ENCODE assay signal across 15 mouse cellular contexts in the genomic region with DNA sequence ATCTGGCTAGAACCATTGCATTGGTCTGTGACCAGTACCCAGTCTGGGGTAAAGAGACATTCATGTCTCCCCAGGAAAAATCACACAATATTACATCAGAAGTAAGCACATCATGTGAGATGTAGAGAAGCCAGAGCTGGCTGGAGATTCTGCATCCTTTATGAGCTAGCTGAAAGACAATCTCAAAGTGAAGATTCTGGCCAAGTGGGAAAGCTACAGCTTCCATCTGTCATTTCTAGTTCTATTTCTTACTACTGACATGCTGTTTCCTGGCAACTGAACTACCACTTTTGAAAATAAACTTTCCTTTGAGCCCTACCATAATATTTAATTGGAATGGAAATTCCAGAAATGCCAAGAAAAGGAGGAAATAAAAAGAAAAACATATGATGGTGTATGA.
DNase-seq lines count a peak whose midpoint lies in the region; ATAC-seq and TF ChIP-seq lines count a peak whose summit lies in the region.
"Had no signal": no experiment of that assay in that cellular context is flagged by ENCODE, and none has a peak within 500 bp of the region (broad histone marks: within the 10 kb centered on the region; RNA-seq: fewer than 3 reads in every experiment).

No protein-coding gene starts in this region.

- H3K36me3 ChIP-seq in hindbrain, postnatal 0 days (ENCODE audit: insufficient read depth, low read length): no peaks in the 10 kb centered on the region
- no peaks in the 10 kb centered on the region for H3K36me3 ChIP-seq in hindbrain, embryonic 10.5 days
- H3K36me3 ChIP-seq in forebrain, embryonic 16.5 days (ENCODE audit: control insufficient read depth, insufficient read depth): no peaks in the 10 kb centered on the region
- no peaks in the 10 kb centered on the region for H3K36me3 ChIP-seq in heart, embryonic 10.5 days
- H3K36me3 ChIP-seq: hindbrain, embryonic 15.5 days had no signal

- no peak overlapping the region for H3K4me3 ChIP-seq in hindbrain, postnatal 0 days (ENCODE audit: low read length)
- H3K4me3 ChIP-seq in hindbrain, embryonic 10.5 days: no peak overlapping the region
- H3K4me3 ChIP-seq in forebrain, embryonic 16.5 days (replicated peaks; ENCODE audit: low read length): no peak overlapping the region
- H3K4me3 ChIP-seq in heart, embryonic 10.5 days: no peak overlapping the region
- H3K4me3 ChIP-seq: hindbrain, embryonic 15.5 days had no signal

- TF ChIP-seq CTCF in hindbrain, postnatal 0 days (IDR thresholded peaks at IDR 0.05; ENCODE audit: low read depth): no peak

- H3K9me3 ChIP-seq in hindbrain, postnatal 0 days (ENCODE audit: low read length): no peaks in the 10 kb centered on the region
- no peaks in the 10 kb centered on the region for H3K9me3 ChIP-seq in hindbrain, embryonic 10.5 days
- no peaks in the 10 kb centered on the region for H3K9me3 ChIP-seq in forebrain, embryonic 16.5 days (ENCODE audit: control insufficient read depth, low read length)
- no peaks in the 10 kb centered on the region for H3K9me3 ChIP-seq in heart, embryonic 10.5 days
- H3K9me3 ChIP-seq: hindbrain, embryonic 15.5 days had no signal

- no peaks in the 10 kb centered on the region for H3K27me3 ChIP-seq in hindbrain, postnatal 0 days (ENCODE audit: insufficient read depth, low read length)
- H3K27me3 ChIP-seq in hindbrain, embryonic 10.5 days (ENCODE audit: insufficient read depth, poor library complexity, severe bottlenecking): no peaks in the 10 kb centered on the region
- H3K27me3 ChIP-seq in forebrain, embryonic 16.5 days (replicated peaks; ENCODE audit: control insufficient read depth, insufficient read depth, low read length): no peaks in the 10 kb centered on the region
- no peaks in the 10 kb centered on the region for H3K27me3 ChIP-seq in heart, embryonic 10.5 days (ENCODE audit: insufficient read depth, poor library complexity, severe bottlenecking)
- H3K27me3 ChIP-seq: CH12.LX; hindbrain, embryonic 15.5 days had no signal

- no peak overlapping the region for H3K4me2 ChIP-seq in hindbrain, postnatal 0 days (ENCODE audit: low read depth, low read length)
- H3K4me2 ChIP-seq in forebrain, embryonic 16.5 days (ENCODE audit: low read length): no peak overlapping the region
- H3K4me2 ChIP-seq: hindbrain, embryonic 15.5 days had no signal

- peak; percentile 11 for DNase-seq in hindbrain, postnatal 0 days (ENCODE audit: low spot score)
- no peak for DNase-seq in hindbrain, embryonic 10.5 days (ENCODE audit: low spot score)
- DNase-seq in right cerebral cortex, adult 2 months (ENCODE audit: low spot score in 2 of 2): peak; percentile 21 to 24
- DNase-seq in right cerebral cortex, postnatal 4 days: no peak
- DNase-seq in telencephalon, adult 2 months (ENCODE audit: low read depth, low spot score): peak; percentile 83
- DNase-seq in heart, embryonic 10.5 days (ENCODE audit: low spot score): no peak
- DNase-seq: cerebellum, adult 9-11 months; kidney, adult 18-20 months; kidney, postnatal 4 days; liver, postnatal 0 days; spleen, adult 18-20 months; thymus, postnatal 36 days had no signal

- ATAC-seq in hindbrain, postnatal 0 days: no peak
- peak; percentile 78 for ATAC-seq in forebrain, embryonic 16.5 days
- ATAC-seq: liver, postnatal 0 days had no signal

- H3K27ac ChIP-seq in hindbrain, postnatal 0 days: no peak overlapping the region
- H3K27ac ChIP-seq in hindbrain, embryonic 10.5 days: no peak overlapping the region
- peak overlapping the region; percentile 49 for H3K27ac ChIP-seq in forebrain, embryonic 16.5 days (ENCODE audit: low read length)
- H3K27ac ChIP-seq in heart, embryonic 10.5 days: no peak overlapping the region
- H3K27ac ChIP-seq: hindbrain, embryonic 15.5 days had no signal

- H3K9ac ChIP-seq in hindbrain, postnatal 0 days (replicated peaks; ENCODE audit: low read length): no peak overlapping the region
- H3K9ac ChIP-seq in forebrain, embryonic 16.5 days (replicated peaks; ENCODE audit: low read depth, low read length): no peak overlapping the region
- H3K9ac ChIP-seq: hindbrain, embryonic 15.5 days; liver, postnatal 0 days had no signal

- no peaks in the 10 kb centered on the region for H3K4me1 ChIP-seq in hindbrain, postnatal 0 days (ENCODE audit: insufficient read depth, low read length)
- no peaks in the 10 kb centered on the region for H3K4me1 ChIP-seq in hindbrain, embryonic 10.5 days (replicated peaks)
- H3K4me1 ChIP-seq in forebrain, embryonic 16.5 days (replicated peaks; ENCODE audit: control insufficient read depth, insufficient read depth, low read length): peaks cover 5% of the 10 kb centered on the region; the same call in 1 of the 2 replicates
- no peaks in the 10 kb centered on the region for H3K4me1 ChIP-seq in heart, embryonic 10.5 days
- H3K4me1 ChIP-seq: hindbrain, embryonic 15.5 days had no signal

Comparison
In these comparisons a context has a peak if more than half of its experiments do, and no peak if none do; other contexts are left out.
1. DNase-seq: peak in hindbrain, postnatal 0 days (single experiment), right cerebral cortex, adult 2 months (2 of 2) and telencephalon, adult 2 months (single experiment); none in hindbrain, embryonic 10.5 days (single experiment), right cerebral cortex, postnatal 4 days (single experiment) and heart, embryonic 10.5 days (single experiment).